18 mouse cellular contexts compared by ENCODE assay signal in the genomic region with DNA sequence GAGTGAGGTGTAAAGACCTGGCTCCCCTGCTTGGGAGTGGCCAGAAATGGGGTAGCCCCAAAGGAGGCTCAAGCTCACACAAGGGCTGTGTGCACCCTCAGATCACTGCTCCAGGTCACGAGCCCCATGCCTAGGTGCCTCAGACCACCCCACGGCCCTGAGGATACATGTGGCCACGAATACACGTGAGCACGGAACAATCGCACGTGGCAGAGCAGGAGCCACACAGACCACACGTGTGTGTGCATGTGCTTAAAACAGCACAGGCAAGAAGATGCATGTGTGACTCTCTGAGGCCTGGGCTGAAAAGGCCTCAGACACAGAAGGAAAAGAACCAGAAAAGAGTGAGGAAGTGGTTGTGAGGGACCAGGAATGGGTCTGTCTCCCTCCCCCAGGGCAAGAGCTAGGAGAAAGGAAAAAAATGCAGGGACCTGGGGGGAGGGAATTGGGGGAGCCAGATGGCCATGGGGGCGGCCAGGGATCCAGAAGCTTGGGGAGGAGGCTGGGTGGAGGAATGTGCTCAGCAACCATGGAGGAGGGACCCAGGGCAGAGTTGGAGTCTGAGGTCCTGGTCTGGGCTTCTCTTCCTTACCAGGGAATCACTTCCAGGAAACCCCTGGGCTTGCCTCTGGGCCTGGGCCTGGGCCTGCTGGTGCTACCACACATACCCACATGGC. TPM values are rescaled to one million over a fixed set of nuclear protein-coding genes. Genes with fewer than 3 reads are reported as not detected.
DNase-seq lines count a peak whose midpoint lies in the region; ATAC-seq and TF ChIP-seq lines count a peak whose summit lies in the region.
"Had no signal": no experiment of that assay in that cellular context is flagged by ENCODE, and none has a peak within 500 bp of the region (broad histone marks: within the 10 kb centered on the region; RNA-seq: fewer than 3 reads in every experiment).

No protein-coding gene starts in this region.

- 95% methylated on average over 9 of the region's 9 CpGs for WGBS in hindbrain, embryonic 14.5 days
- 85% methylated on average over 9 of the region's 9 CpGs for WGBS in lung, postnatal 0 days

- intact Hi-C loops in left cerebral cortex, postnatal 36 days (cut with DNase I): loop anchor here (2.0 kb wide), 1 partner anchor 42 kb away; no protein-coding TSS in a partner anchor

- ATAC-seq in hindbrain, embryonic 14.5 days (ENCODE audit: low FRiP score): no peak
- ATAC-seq in lung, postnatal 0 days: no peak
- ATAC-seq: CD4-positive, CD25-positive, alpha-beta regulatory T cell, adult 4 months; forebrain, postnatal 0 days; intestine, postnatal 0 days had no signal

- no peaks in the 10 kb centered on the region for H3K79me2 ChIP-seq in CH12.LX (replicated peaks; ENCODE audit: control insufficient read depth, extremely low read depth, insufficient read depth, poor library complexity, severe bottlenecking)

- peaks cover 0 to 9% of the 10 kb centered on the region in 2 experiments; a peak in 2 of 4 replicates for H3K4me1 ChIP-seq in CH12.LX (ENCODE audit: control insufficient read depth in 1 of 2, insufficient read depth in 2 of 2)
- peaks cover 54% of the 10 kb centered on the region for H3K4me1 ChIP-seq in hindbrain, embryonic 14.5 days (replicated peaks; ENCODE audit: control insufficient read depth, insufficient read depth, low read length)
- no peaks in the 10 kb centered on the region for H3K4me1 ChIP-seq in lung, postnatal 0 days (ENCODE audit: insufficient read depth, low read depth, low read length)

- TF ChIP-seq POLR2A in CH12.LX (IDR thresholded peaks at IDR 0.05; ENCODE audit: low read depth, low read length): no peak

- no peaks in the 10 kb centered on the region for H3K36me3 ChIP-seq in CH12.LX (replicated peaks in 1 of 2; ENCODE audit: control insufficient read depth in 1 of 2, insufficient read depth in 1 of 2, low read length in 1 of 2)
- H3K36me3 ChIP-seq in hindbrain, embryonic 14.5 days (replicated peaks; ENCODE audit: control insufficient read depth, insufficient read depth): peaks cover 18% of the 10 kb centered on the region
- no peaks in the 10 kb centered on the region for H3K36me3 ChIP-seq in lung, postnatal 0 days (ENCODE audit: insufficient read depth, low read length)

- peaks cover 99% of the 10 kb centered on the region for H3K27me3 ChIP-seq in CH12.LX (replicated peaks)
- no peaks in the 10 kb centered on the region for H3K27me3 ChIP-seq in hindbrain, embryonic 14.5 days (ENCODE audit: control insufficient read depth, insufficient read depth, low read length)
- no peaks in the 10 kb centered on the region for H3K27me3 ChIP-seq in lung, postnatal 0 days (replicated peaks; ENCODE audit: insufficient read depth, low read length)
- H3K27me3 ChIP-seq: hindbrain, embryonic 15.5 days; megakaryocyte, embryonic 14.5 days had no signal

- dilution Hi-C loops in CH12.LX (cut with MboI; ENCODE audit: extremely low pct_ligation_motif_present, extremely low pct_unique_long_range_greater_than_20kb, low sequenced_read_pairs): no loop called here

- H3K9me3 ChIP-seq in CH12.LX (replicated peaks; ENCODE audit: low read length): no peaks in the 10 kb centered on the region
- H3K9me3 ChIP-seq in hindbrain, embryonic 14.5 days (ENCODE audit: control insufficient read depth, low read length): no peaks in the 10 kb centered on the region
- H3K9me3 ChIP-seq in lung, postnatal 0 days (ENCODE audit: low read length): no peaks in the 10 kb centered on the region
- H3K9me3 ChIP-seq: hindbrain, embryonic 15.5 days; megakaryocyte, embryonic 14.5 days had no signal

- H3K4me3 ChIP-seq in CH12.LX (replicated peaks in 1 of 3; ENCODE audit: low read depth in 2 of 3, low read length in 2 of 3, poor library complexity in 1 of 3): no peak overlapping the region
- H3K4me3 ChIP-seq in hindbrain, embryonic 14.5 days (replicated peaks; ENCODE audit: low read length): no peak overlapping the region
- H3K4me3 ChIP-seq in lung, postnatal 0 days (ENCODE audit: low read depth, low read length): no peak overlapping the region
- H3K4me3 ChIP-seq: hindbrain, embryonic 15.5 days had no signal

- in situ Hi-C loops in CH12.LX (cut with MboI; ENCODE audit: low pct_ligation_motif_present, low pct_unique_long_range_greater_than_20kb, low sequenced_read_pairs): no loop called here

- peak; percentile 58 for DNase-seq in cerebellum, adult 11-12 months
- DNase-seq in cerebellum, adult 8-10 months: no peak
- DNase-seq in layer of hippocampus, adult 11-12 months (ENCODE audit: low spot score): peak; percentile 61
- no peak for DNase-seq in layer of hippocampus, postnatal 25 days (ENCODE audit: extremely low spot score in 1 of 2, low spot score in 1 of 2)
- DNase-seq in CH12.LX (ENCODE audit: extremely low read depth): no peak
- peak; percentile 65 to 77 for DNase-seq in left cerebral cortex, postnatal 36 days (ENCODE audit: low spot score in 2 of 2)
- no peak for DNase-seq in hindbrain, embryonic 14.5 days (ENCODE audit: low spot score)
- DNase-seq in lung, postnatal 0 days (ENCODE audit: low spot score): no peak
- DNase-seq: forebrain, postnatal 0 days; gastrocnemius, postnatal 25 days; heart, postnatal 14 days; lung, postnatal 14 days; thymus, postnatal 4 days had no signal

- TF ChIP-seq EP300 in CH12.LX (IDR thresholded peaks at IDR 0.05; ENCODE audit: low read length): no peak
- TF ChIP-seq EP300 in lung, postnatal 0 days (IDR thresholded peaks at IDR 0.05): no peak

- no peak overlapping the region for H3K9ac ChIP-seq in CH12.LX (ENCODE audit: insufficient read depth, low read depth)
- H3K9ac ChIP-seq in hindbrain, embryonic 14.5 days: no peak overlapping the region
- H3K9ac ChIP-seq in lung, postnatal 0 days (replicated peaks; ENCODE audit: low read depth): no peak overlapping the region
- H3K9ac ChIP-seq: forebrain, postnatal 0 days; hindbrain, embryonic 15.5 days had no signal

- no peak for TF ChIP-seq RAD21 in CH12.LX (IDR thresholded peaks at IDR 0.05; ENCODE audit: low read depth, low read length)

- TF ChIP-seq CTCF in CH12.LX (conservative IDR thresholded peaks at IDR 0.05 in 1 of 2, IDR thresholded peaks at IDR 0.05 in 1 of 2; ENCODE audit: low read depth in 2 of 2, low read length in 2 of 2): no peak
- TF ChIP-seq CTCF in lung, postnatal 0 days (IDR thresholded peaks at IDR 0.05): no peak

- H3K27ac ChIP-seq in CH12.LX (ENCODE audit: insufficient read depth, low read depth): no peak overlapping the region
- no peak overlapping the region for H3K27ac ChIP-seq in hindbrain, embryonic 14.5 days
- no peak overlapping the region for H3K27ac ChIP-seq in lung, postnatal 0 days (ENCODE audit: low read length)
- H3K27ac ChIP-seq: hindbrain, embryonic 15.5 days had no signal

- no peak overlapping the region for H3K4me2 ChIP-seq in CH12.LX (ENCODE audit: insufficient read depth, low read depth, poor library complexity, severe bottlenecking)
- no peak overlapping the region for H3K4me2 ChIP-seq in hindbrain, embryonic 14.5 days (replicated peaks)
- H3K4me2 ChIP-seq in lung, postnatal 0 days (replicated peaks; ENCODE audit: low read depth, low read length): no peak overlapping the region
- H3K4me2 ChIP-seq: hindbrain, embryonic 15.5 days had no signal

TF ChIP-seq in CH12.LX, 34 proteins besides CTCF, POLR2A, EP300 and RAD21:
- peak; percentile 74 for TF ChIP-seq BHLHE40 (IDR thresholded peaks at IDR 0.05; ENCODE audit: low read depth, low read length)
- TF ChIP-seq MAX (IDR thresholded peaks at IDR 0.05; ENCODE audit: low read length): no peak
- no peak for TF ChIP-seq SMC3 (IDR thresholded peaks at IDR 0.05; ENCODE audit: low read depth, low read length)

RNA-seq across cellular contexts. Expression of gene Rtn4r, which starts 25.5 kb away (rescaled TPM):
- 100 to 1,000 TPM; 102 to 111 TPM for total RNA-seq in layer of hippocampus, postnatal 25 days (2021)
- not detected in 2 replicates for total RNA-seq in CH12.LX (2012; rRNA removed)
- not detected in 2 replicates for total RNA-seq in CH12.LX (2014; rRNA removed)
- not detected in 2 replicates for polyA plus RNA-seq in CH12.LX (2012; ENCODE audit: insufficient read length, low read depth)
- total RNA-seq in left cerebral cortex, postnatal 36 days (2021): 100 to 1,000 TPM; 128 to 164 TPM
- polyA plus RNA-seq in hindbrain, embryonic 14.5 days (2014; fragmentation: Nextera tagmentation; extraction: Ambion mirVana): 22.7 and 26.2 TPM in 2 replicates
- 0.17 and 0.23 TPM in 2 replicates for polyA plus RNA-seq in lung, postnatal 0 days (2015; fragmentation: Nextera tagmentation; extraction: Ambion mirVana)
- total RNA-seq: MEL had no signal
- polyA plus RNA-seq: CD4-positive, CD25-positive, alpha-beta regulatory T cell, adult 4 months had no signal

Comparison
In these comparisons a context has a peak if more than half of its experiments do, and no peak if none do; other contexts are left out.
1. DNase-seq: peak in cerebellum, adult 11-12 months (single experiment), layer of hippocampus, adult 11-12 months (single experiment) and left cerebral cortex, postnatal 36 days (2 of 2); none in cerebellum, adult 8-10 months (single experiment), layer of hippocampus, postnatal 25 days (0 of 2), CH12.LX (single experiment), hindbrain, embryonic 14.5 days (single experiment) and lung, postnatal 0 days (single experiment).
2. RNA of gene Rtn4r, which starts 25.5 kb away (total RNA-seq): 128 to 164 TPM in left cerebral cortex, postnatal 36 days and 102 to 111 TPM in layer of hippocampus, postnatal 25 days; not detected in CH12.LX; every median in the first group is over 10 times any median in the second.